ENCODE assay signal across 8 mouse cellular contexts in the genomic region with DNA sequence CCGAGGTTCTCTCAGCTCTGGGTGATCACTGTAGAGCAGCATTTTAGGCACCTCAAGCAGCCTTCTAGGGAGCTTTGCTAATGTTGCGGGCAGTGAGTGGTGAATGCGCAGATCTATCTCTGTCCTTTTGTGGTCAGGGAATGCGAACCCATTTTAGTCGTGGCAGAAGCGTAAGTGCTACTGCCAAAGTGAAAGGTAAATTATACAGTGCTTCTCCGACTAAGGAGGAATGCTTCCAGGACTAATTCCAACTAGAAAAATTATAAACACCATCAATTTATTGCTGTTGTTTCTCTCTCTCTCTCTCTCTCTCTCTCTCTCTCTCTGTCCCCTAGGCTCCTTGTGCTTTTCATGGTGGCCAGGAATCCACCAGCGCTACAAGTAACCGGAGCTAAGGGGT. TPM values are rescaled to one million over a fixed set of nuclear protein-coding genes. Genes with fewer than 3 reads are reported as not detected.
A peak's percentile ranks its signal among the peaks of the same experiment; 100 is the strongest.
DNase-seq lines count a peak whose midpoint lies in the region; ATAC-seq and TF ChIP-seq lines count a peak whose summit lies in the region.

A gene (minus strand): TSS at position 101 of the 400 bp plus-strand sequence.

- H3K9ac ChIP-seq in kidney, postnatal 0 days (ENCODE audit: low read depth, low read length) = peak within 1 kb of the TSS; percentile 75

- peak within 1 kb of the TSS; percentile 95 for H3K27ac ChIP-seq in kidney, postnatal 0 days

- peaks cover 31% of the 10 kb centered on the region for H3K4me1 ChIP-seq in kidney, postnatal 0 days (replicated peaks; ENCODE audit: insufficient read depth, low read length)
- peaks cover 64% of the 10 kb centered on the region for H3K4me1 ChIP-seq in megakaryocyte, embryonic 14.5 days

- ATAC-seq in kidney, postnatal 0 days (replicated peaks; ENCODE audit: low FRiP score, low read depth) = no peak
- ATAC-seq in inflammation-experienced regulatory T-cells, adult 6 months = no peak

- no peaks in the 10 kb centered on the region for H3K36me3 ChIP-seq in kidney, postnatal 0 days (ENCODE audit: insufficient read depth, low read length)
- peaks cover 30% of the 10 kb centered on the region for H3K36me3 ChIP-seq in megakaryocyte, embryonic 14.5 days (replicated peaks; ENCODE audit: low read length)

- no peak for DNase-seq in kidney, postnatal 0 days (ENCODE audit: low spot score)
- no peak for DNase-seq in kidney, postnatal 25 days
- DNase-seq in adrenal gland, postnatal 14 days = no peak
- no peak for DNase-seq in gastrocnemius, adult 8-10 months (ENCODE audit: low spot score in 2 of 2)
- DNase-seq in spleen, adult 18-20 months = no peak
- DNase-seq in cerebellum, adult 11-12 months = no peak

- WGBS in kidney, postnatal 0 days = 58% methylated on average over 9 of the region's 9 CpGs

- no peak for TF ChIP-seq CTCF in kidney, postnatal 0 days (IDR thresholded peaks at IDR 0.05; ENCODE audit: low read depth)

- no peaks in the 10 kb centered on the region for H3K27me3 ChIP-seq in kidney, postnatal 0 days (ENCODE audit: insufficient read depth, low read length)
- peaks cover 13% of the 10 kb centered on the region for H3K27me3 ChIP-seq in megakaryocyte, embryonic 14.5 days (replicated peaks)

- H3K4me3 ChIP-seq in kidney, postnatal 0 days (replicated peaks; ENCODE audit: low read depth, low read length) = peak within 1 kb of the TSS; percentile 65
- peak within 1 kb of the TSS; percentile 93 for H3K4me3 ChIP-seq in megakaryocyte, embryonic 14.5 days (replicated peaks)

- peak within 1 kb of the TSS; percentile 59 for H3K4me2 ChIP-seq in kidney, postnatal 0 days (ENCODE audit: low read length)

- H3K9me3 ChIP-seq in kidney, postnatal 0 days (replicated peaks; ENCODE audit: low read length) = no peaks in the 10 kb centered on the region
- H3K9me3 ChIP-seq in megakaryocyte, embryonic 14.5 days = no peaks in the 10 kb centered on the region

RNA-seq across cellular contexts. Expression of the gene that starts here (rescaled TPM):
- polyA plus RNA-seq in kidney, postnatal 0 days (2015; fragmentation: Nextera tagmentation; extraction: Ambion mirVana) = 272 and 276 TPM in 2 replicates
- total RNA-seq in adrenal gland, postnatal 14 days (2021) = 220 TPM in 2 replicates
- total RNA-seq in gastrocnemius, adult 8-10 months (2022) = 100 to 1,000 TPM; 119 to 153 (median 140) TPM
- 100 to 1,000 TPM; 196 to 255 (median 212) TPM for polyA plus RNA-seq in inflammation-experienced regulatory T-cells, adult 6 months (2017; shearing (Covaris generic))
- 56.5 and 587 TPM in 2 replicates for polyA plus RNA-seq in megakaryocyte, embryonic 14.5 days (2012; ENCODE audit: insufficient read depth, low replicate concordance)
